Comparison of ENCODE assay signal across 9 mouse cellular contexts in genomic region chr12:108118902-108119531, GRCm38 (mm10).
DNase-seq lines count a peak whose midpoint lies in the region; ATAC-seq and TF ChIP-seq lines count a peak whose summit lies in the region.
"Had no signal": no experiment of that assay in that cellular context is flagged by ENCODE, and none has a peak within 500 bp of the region (broad histone marks: within the 10 kb centered on the region; RNA-seq: fewer than 3 reads in every experiment).

No protein-coding gene starts in this region.

- peak; percentile 59 for DNase-seq in embryo, embryonic 10 days (ENCODE audit: low spot score)
- peak; percentile 47 for DNase-seq in embryo, embryonic 9.5 days (ENCODE audit: extremely low spot score)
- DNase-seq in hindbrain, postnatal 0 days (ENCODE audit: low spot score), result peak; percentile 56
- no peak for DNase-seq in thymus, adult 2 months
- no peak for DNase-seq in kidney, adult 11 months
- DNase-seq: spleen, adult 18-20 months had no signal

- H3K4me2 ChIP-seq in hindbrain, postnatal 0 days (ENCODE audit: low read depth, low read length), result peak overlapping the region; percentile 47
- H3K4me2 ChIP-seq in midbrain, embryonic 12.5 days (replicated peaks), result peak overlapping the region; percentile 34
- H3K4me2 ChIP-seq: embryonic facial prominence, embryonic 13.5 days had no signal

- TF ChIP-seq POLR2A in thymus, adult 2 months (IDR thresholded peaks at IDR 0.05; ENCODE audit: control insufficient read depth, extremely low read depth, insufficient read depth, low read length, poor library complexity), result no peak

- H3K4me1 ChIP-seq in hindbrain, postnatal 0 days (ENCODE audit: insufficient read depth, low read length), result peaks cover 11% of the 10 kb centered on the region; the same call in 1 of the 2 replicates
- H3K4me1 ChIP-seq in midbrain, embryonic 12.5 days, result peaks cover 18% of the 10 kb centered on the region
- H3K4me1 ChIP-seq in thymus, adult 2 months (replicated peaks; ENCODE audit: control insufficient read depth, insufficient read depth, low read length), result no peaks in the 10 kb centered on the region
- H3K4me1 ChIP-seq: embryonic facial prominence, embryonic 13.5 days had no signal

- H3K27ac ChIP-seq in hindbrain, postnatal 0 days, result peak overlapping the region; percentile 45; the same call in 1 of the 2 replicates
- peak overlapping the region; percentile 20; the same call in 1 of the 2 replicates for H3K27ac ChIP-seq in midbrain, embryonic 12.5 days (replicated peaks)
- H3K27ac ChIP-seq in thymus, adult 2 months (ENCODE audit: control insufficient read depth, insufficient read depth, low read length), result no peak overlapping the region
- H3K27ac ChIP-seq: embryonic facial prominence, embryonic 13.5 days had no signal

- H3K9ac ChIP-seq in hindbrain, postnatal 0 days (replicated peaks; ENCODE audit: low read length), result peak overlapping the region; percentile 35; the same call in 1 of the 2 replicates
- no peak overlapping the region; the same call in 1 of the 2 replicates for H3K9ac ChIP-seq in midbrain, embryonic 12.5 days (replicated peaks)
- H3K9ac ChIP-seq: embryonic facial prominence, embryonic 13.5 days had no signal

- peak; percentile 37 for TF ChIP-seq CTCF in hindbrain, postnatal 0 days (IDR thresholded peaks at IDR 0.05; ENCODE audit: low read depth)
- no peak for TF ChIP-seq CTCF in thymus, adult 2 months (IDR thresholded peaks at IDR 0.05; ENCODE audit: borderline replicate concordance, control insufficient read depth, extremely low read depth, insufficient read depth, low read length, poor library complexity)

- H3K9me3 ChIP-seq in hindbrain, postnatal 0 days (ENCODE audit: low read length), result no peaks in the 10 kb centered on the region
- no peaks in the 10 kb centered on the region for H3K9me3 ChIP-seq in midbrain, embryonic 12.5 days
- H3K9me3 ChIP-seq: embryonic facial prominence, embryonic 13.5 days had no signal

- 19% methylated on average over 19 of the region's 19 CpGs for WGBS in hindbrain, postnatal 0 days
- WGBS in midbrain, embryonic 12.5 days, result 49% methylated on average over 19 of the region's 19 CpGs
- WGBS in thymus, adult 2 months, result 94% methylated on average over 19 of the region's 19 CpGs

- 0 out of 2 replicates have a peak overlapping the region, but pooled peaks have one; percentile 6 for H3K4me3 ChIP-seq in hindbrain, postnatal 0 days (ENCODE audit: low read length)
- H3K4me3 ChIP-seq in midbrain, embryonic 12.5 days, result 0 out of 2 replicates have a peak overlapping the region, but pooled peaks have one; percentile 4
- H3K4me3 ChIP-seq in thymus, adult 2 months (ENCODE audit: control insufficient read depth, insufficient read depth, low read length), result no peak overlapping the region
- H3K4me3 ChIP-seq: embryonic facial prominence, embryonic 13.5 days had no signal

- H3K27me3 ChIP-seq in hindbrain, postnatal 0 days (ENCODE audit: insufficient read depth, low read length), result no peaks in the 10 kb centered on the region
- no peaks in the 10 kb centered on the region for H3K27me3 ChIP-seq in midbrain, embryonic 12.5 days
- H3K27me3 ChIP-seq in thymus, adult 2 months (ENCODE audit: control insufficient read depth, insufficient read depth, low read length), result no peaks in the 10 kb centered on the region
- H3K27me3 ChIP-seq: embryonic facial prominence, embryonic 13.5 days had no signal

- peak; percentile 47; the same call in 1 of the 2 replicates for ATAC-seq in hindbrain, postnatal 0 days
- peak; percentile 85 for ATAC-seq in midbrain, embryonic 12.5 days (ENCODE audit: low FRiP score, low read depth)
- ATAC-seq in monocyte, adult 5-6 weeks (replicated peaks; ENCODE audit: insufficient number of reproducible peaks, low FRiP score, low TSS enrichment, poor library complexity, severe bottlenecking), result no peak

- H3K36me3 ChIP-seq in hindbrain, postnatal 0 days (ENCODE audit: insufficient read depth, low read length), result peaks cover 5% of the 10 kb centered on the region; the same call in 1 of the 2 replicates
- peaks cover 17% of the 10 kb centered on the region; the same call in 1 of the 2 replicates for H3K36me3 ChIP-seq in midbrain, embryonic 12.5 days
- H3K36me3 ChIP-seq in thymus, adult 2 months (ENCODE audit: control insufficient read depth, insufficient read depth, low read length), result peaks cover 23% of the 10 kb centered on the region

Comparison
In these comparisons a context has a peak if more than half of its experiments do, and no peak if none do; other contexts are left out.
1. DNase-seq: peak in embryo, embryonic 10 days (single experiment), embryo, embryonic 9.5 days (single experiment) and hindbrain, postnatal 0 days (single experiment); none in thymus, adult 2 months (single experiment) and kidney, adult 11 months (single experiment).